Mouse (Mus musculus) frontal cortex, adult 2 months (tissue): ENCODE results near the gene Armcx3. TPM values are rescaled to one million over a fixed set of nuclear protein-coding genes. Genes with fewer than 3 reads are reported as not detected.
"Not testable (repeated sequence)": the region's sequence is repeated elsewhere in the genome, so short reads cannot be mapped to it uniquely, and the experiment has no call there.

ENCODE experiments used
- DNase-seq, 2 experiments: peaks; one replicate each; pipeline ENCODE4 v3.0.0; 2022; ENCODE audit warnings: low spot score in 1 of 2; ENCODE audit errors: extremely low spot score in 1 of 2
- polyA plus RNA-seq: library from polyadenylated mRNA; depleted of rRNA; stranded (reverse); fragments of >200 nt; gene quantifications from 2 replicates; pipeline ENCODE4 v1.2.3, GENCODE M21; 2012; rRNA removed

Armcx3 gene
- polyA plus RNA-seq: 58.5 and 64.6 TPM in 2 replicates

GRCm38 (mm10) chrX:134756434-134757292 lies at the start of gene Armcx3:
Gene Armcx3 (plus strand): TSS chrX:134756595.
- peak; percentile 19 to 63 for DNase-seq

GRCm38 (mm10) chrX:134716863-134717262 lies 39.5 kb upstream of the Armcx3 start:
- DNase-seq: no peak

GRCm38 (mm10) chrX:134717752-134718308 lies 38.6 kb upstream of the Armcx3 start, which contains the start of gene Armcx1:
Gene Armcx1 (plus strand): TSS chrX:134717963.
- peak; percentile 45 to 71 for DNase-seq

- peak; percentile 27 to 72 for DNase-seq
These were observed 37.9 kb upstream of the Armcx3 start for GRCm38 (mm10) chrX:134718524-134718923.

- not testable (repeated sequence) for DNase-seq
These were observed 32.6 kb upstream of the Armcx3 start for GRCm38 (mm10) chrX:134723762-134724161.

GRCm38 (mm10) chrX:134729778-134730177 lies 26.6 kb upstream of the Armcx3 start:
- DNase-seq: peak in 1 of 2 experiments; percentile 41

- DNase-seq: no peak
These were observed 18.6 kb upstream of the Armcx3 start for GRCm38 (mm10) chrX:134737796-134738195.

GRCm38 (mm10) chrX:134739160-134739559 lies 17.2 kb upstream of the Armcx3 start:
- DNase-seq: no peak

GRCm38 (mm10) chrX:134741862-134742261 lies 14.5 kb upstream of the Armcx3 start:
- DNase-seq: no peak

- peak in 1 of 2 experiments; percentile 58 for DNase-seq
These were observed 9.9 kb upstream of the Armcx3 start for GRCm38 (mm10) chrX:134746459-134746858.

GRCm38 (mm10) chrX:134750764-134751592 lies 5.4 kb upstream of the Armcx3 start, which contains the start of gene Armcx6:
Gene Armcx6 (minus strand): TSS chrX:134751417.
- peak; percentile 47 to 63 for DNase-seq

- DNase-seq: no peak
These were observed 4.5 kb upstream of the Armcx3 start for GRCm38 (mm10) chrX:134751910-134752309.

GRCm38 (mm10) chrX:134752584-134752983 lies 3.8 kb upstream of the Armcx3 start:
- no peak for DNase-seq

- DNase-seq: no peak
These were observed 1.0 kb downstream of the Armcx3 start for GRCm38 (mm10) chrX:134757293-134757995.

GRCm38 (mm10) chrX:134763428-134764198 lies 7.2 kb downstream of the Armcx3 start:
- DNase-seq: not testable (repeated sequence)

GRCm38 (mm10) chrX:134787728-134788127 lies 31.3 kb downstream of the Armcx3 start:
- no peak for DNase-seq

- peak in 1 of 2 experiments; percentile 60 for DNase-seq
These were observed 51.7 kb downstream of the Armcx3 start for GRCm38 (mm10) chrX:134807833-134808754.

GRCm38 (mm10) chrX:134808755-134809224 lies 52.4 kb downstream of the Armcx3 start, which contains the start of gene Armcx2:
Gene Armcx2 (minus strand): TSS chrX:134809221.
- peak; percentile 30 to 66 for DNase-seq
